Mouse (Mus musculus) liver, embryonic 14.5 days (tissue): Measurements from ENCODE around the gene Plb1.

ENCODE experiments used
- CTCF ChIP-seq: IDR thresholded peaks from 2 replicates; pipeline ENCODE4 v1.5.1; 2016; ENCODE audit warnings: antibody characterized with exemption, low read depth, control low read depth
- EP300 ChIP-seq: IDR thresholded peaks from 2 replicates; pipeline ENCODE4 v1.6.1; 2016; ENCODE audit warnings: antibody characterized with exemption, low read depth

DNA sequence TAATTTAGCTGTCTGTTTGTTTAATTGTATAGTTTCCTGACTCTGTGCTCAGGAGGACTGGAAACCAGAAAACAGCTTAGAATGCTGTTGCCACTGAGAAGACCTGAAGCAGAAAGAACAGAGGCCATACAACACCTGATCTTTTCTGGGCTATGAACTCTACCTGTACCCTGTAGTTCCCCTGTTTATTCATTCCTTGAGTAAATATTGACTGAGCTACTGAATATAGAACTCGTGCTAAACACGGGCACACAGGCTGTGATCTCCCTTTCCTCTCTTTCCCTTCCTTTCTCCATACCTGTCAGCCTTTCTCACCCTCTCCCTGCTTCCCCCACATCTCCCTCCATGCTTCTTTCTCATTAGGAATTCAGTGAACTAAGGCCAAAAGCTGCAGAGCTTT lies 168.4 kb downstream of the Plb1 start:
- TF ChIP-seq CTCF: no peak
- TF ChIP-seq EP300: no peak
